Mouse (Mus musculus) ES-E14 (cell line): Measurements from ENCODE around the gene Ankrd40. TPM values are rescaled to one million over a fixed set of nuclear protein-coding genes. Genes with fewer than 3 reads are reported as not detected.

Source experiments
- DNase-seq: peaks from one replicate; pipeline ENCODE4 v3.0.0-alpha.2; 2013; ENCODE audit warnings: low read depth, low spot score
- H3K27ac ChIP-seq: 2 replicates; pipeline ENCODE4 v1.5.1; 2012; ENCODE audit warnings: low read depth, mild to moderate bottlenecking, low read length, moderate library complexity, mixed read lengths; ENCODE audit not compliant: poor library complexity, insufficient read depth, severe bottlenecking
- H3K36me3 ChIP-seq: 2 replicates; pipeline ENCODE4 v1.6.1; 2012; ENCODE audit warnings: mild to moderate bottlenecking, low read length, moderate library complexity, mixed read lengths; ENCODE audit not compliant: control insufficient read depth, poor library complexity, insufficient read depth, severe bottlenecking
- H3K4me1 ChIP-seq, 2 experiments: fragments of 150-350 bp in 1 of 2; sonication (generic) in 1 of 2; 2 replicates each; pipeline ENCODE4 v1.6.1; 2012; ENCODE audit warnings: low read length in 2 of 2, mild to moderate bottlenecking in 1 of 2, mixed read lengths in 1 of 2; ENCODE audit not compliant: control insufficient read depth in 2 of 2, insufficient read depth in 2 of 2, poor library complexity in 1 of 2
- H3K4me3 ChIP-seq, 2 experiments: fragments of 150-350 bp in 1 of 2; sonication (generic) in 1 of 2; 2 replicates each; pipeline ENCODE4 v1.5.1; 2012; ENCODE audit warnings: low read length in 2 of 2, low read depth in 1 of 2, mild to moderate bottlenecking in 1 of 2, mixed read lengths in 1 of 2; ENCODE audit not compliant: insufficient read depth in 1 of 2, poor library complexity in 1 of 2, severe bottlenecking in 1 of 2
- H3K9ac ChIP-seq: 2 replicates; pipeline ENCODE4 v1.6.1; 2012; ENCODE audit warnings: low read depth, mild to moderate bottlenecking, low read length, mixed read lengths; ENCODE audit not compliant: poor library complexity, insufficient read depth, severe bottlenecking
- H3K9me3 ChIP-seq: fragments of 150-350 bp; sonication (generic); 2 replicates; pipeline ENCODE4 v1.6.1; 2012; ENCODE audit warnings: low read depth, mild to moderate bottlenecking, low read length; ENCODE audit not compliant: control insufficient read depth, insufficient read depth
- CHD2 ChIP-seq: IDR thresholded peaks from 2 replicates; pipeline ENCODE4 v1.6.1; 2014; ENCODE audit warnings: mild to moderate bottlenecking, low read depth, low read length, inconsistent platforms
- HCFC1 ChIP-seq: IDR thresholded peaks from 2 replicates; pipeline ENCODE4 v1.6.1; 2012; ENCODE audit warnings: low read length, inconsistent platforms, borderline replicate concordance; ENCODE audit not compliant: insufficient read depth
- MAFK ChIP-seq: IDR thresholded peaks from 2 replicates; pipeline ENCODE4 v1.6.1; 2014; ENCODE audit warnings: mild to moderate bottlenecking, low read depth, low read length, inconsistent platforms; ENCODE audit not compliant: insufficient read depth
- ZC3H11A ChIP-seq: IDR thresholded peaks from 2 replicates; pipeline ENCODE4 v1.6.1; 2012; ENCODE audit warnings: low read depth, mild to moderate bottlenecking, inconsistent platforms, low read length, borderline replicate concordance
- ZNF384 ChIP-seq: IDR thresholded peaks from 2 replicates; pipeline ENCODE4 v1.6.1; 2012; ENCODE audit warnings: low read depth, low read length, inconsistent platforms
- in situ Hi-C, 2 experiments: fragments of 600-800 bp; cut with MboI; formaldehyde crosslinking; loops; one replicate each; pipeline ENCODE4 v1.15.1; 2025; ENCODE audit warnings: low sequenced_read_pairs in 2 of 2, inconsistent platforms in 1 of 2; ENCODE audit not compliant: unreplicated experiment in 2 of 2
- total RNA-seq: library from RNA; depleted of rRNA; stranded (reverse); fragments of 300-350 nt; gene quantifications from 2 replicates; pipeline ENCODE4 v1.2.3, GENCODE M21; 2012

Ankrd40 gene
- total RNA-seq, 1 experiment = 42.7 TPM

- TF ChIP-seq HCFC1 (no peak), CHD2 (no peak), ZC3H11A (no peak), MAFK (no peak), ZNF384 (no peak)
- Histone ChIP-seq H3K9me3 (no peaks in the 10 kb centered on the region), H3K9ac (no peak overlapping the region), H3K27ac (no peak overlapping the region), H3K36me3 (no peaks in the 10 kb centered on the region), H3K4me1 (peaks cover 0 to 9% of the 10 kb centered on the region in 2 experiments; a peak in 1 of 4 replicates), H3K4me3 (no peak overlapping the region)
- no peak for DNase-seq
- in situ Hi-C loops = no loop called here
Measured at GRCm38 (mm10) chr11:94355521-94356217, 27.9 kb downstream of the Ankrd40 start.

GRCm38 (mm10) chr11:94359168-94359567, 31.4 kb downstream of the Ankrd40 start:
- in situ Hi-C loops = no loop called here
- no peak overlapping the region for H3K4me3 ChIP-seq

DNA sequence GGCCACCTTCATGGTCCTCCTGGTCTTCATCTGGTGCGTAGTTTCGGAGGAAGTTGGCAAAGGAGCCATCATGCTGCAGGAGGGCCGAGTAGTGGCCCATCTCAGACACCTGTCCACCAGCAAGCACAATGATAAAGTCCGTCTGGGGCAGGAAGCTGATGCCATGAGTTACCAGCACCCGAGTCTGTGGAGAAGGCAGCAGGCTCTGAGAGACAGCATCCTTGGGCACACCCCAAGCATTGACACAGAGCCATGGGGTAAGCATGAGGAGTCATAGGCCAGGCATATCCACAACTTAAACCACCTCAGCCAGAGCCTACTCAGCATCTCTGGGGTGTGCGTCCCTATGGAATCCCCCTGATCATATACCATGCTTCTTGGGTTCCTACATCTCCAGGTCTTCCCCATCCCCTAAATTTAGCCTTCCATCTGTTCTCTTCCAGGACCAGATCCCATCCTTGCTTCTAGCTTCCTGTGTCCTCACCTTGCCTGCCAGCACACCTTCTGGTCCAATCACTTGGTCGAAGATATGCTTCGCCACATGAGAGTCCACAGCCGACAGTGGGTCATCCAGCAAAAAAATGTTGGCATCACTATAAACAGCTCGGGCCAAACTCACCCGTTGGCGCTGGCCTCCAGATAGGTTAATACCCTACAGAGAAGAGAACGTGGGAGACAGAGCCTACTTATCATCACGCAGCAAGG, 33.5 kb downstream of the Ankrd40 start:
- no peak overlapping the region for H3K27ac ChIP-seq
- H3K4me3 ChIP-seq = no peak overlapping the region
- DNase-seq = no peak
- no peaks in the 10 kb centered on the region for H3K9me3 ChIP-seq
- no peak for TF ChIP-seq ZNF384
- no peak for TF ChIP-seq MAFK
- no peak for TF ChIP-seq ZC3H11A
- in situ Hi-C loops = no loop called here
- H3K36me3 ChIP-seq = no peaks in the 10 kb centered on the region
- H3K4me1 ChIP-seq = peaks cover 0 to 2% of the 10 kb centered on the region in 2 experiments; a peak in 1 of 4 replicates
- H3K9ac ChIP-seq = no peak overlapping the region

More at GRCm38 (mm10) chr11:94359168-94359567, 31.4 kb downstream of the Ankrd40 start:
- TF ChIP-seq ZNF384 = no peak
- TF ChIP-seq MAFK = no peak
- no peak for TF ChIP-seq CHD2
- TF ChIP-seq ZC3H11A = no peak
- no peak for TF ChIP-seq HCFC1
- Histone ChIP-seq H3K36me3 (no peaks in the 10 kb centered on the region), H3K4me1 (peaks cover 0 to 2% of the 10 kb centered on the region in 2 experiments; a peak in 1 of 4 replicates), H3K9me3 (no peaks in the 10 kb centered on the region), H3K9ac (no peak overlapping the region), H3K27ac (no peak overlapping the region)
- DNase-seq = no peak

- no peak overlapping the region for H3K9ac ChIP-seq
- in situ Hi-C loops = no loop called here
- peaks cover 0 to 2% of the 10 kb centered on the region in 2 experiments; a peak in 1 of 4 replicates for H3K4me1 ChIP-seq
- H3K36me3 ChIP-seq = no peaks in the 10 kb centered on the region
- no peak for TF ChIP-seq ZC3H11A
- no peak for TF ChIP-seq HCFC1
- TF ChIP-seq MAFK = no peak
- TF ChIP-seq ZNF384 = no peak
- no peak for TF ChIP-seq CHD2
- DNase-seq = no peak
- H3K27ac ChIP-seq = no peak overlapping the region
- H3K9me3 ChIP-seq = no peaks in the 10 kb centered on the region
- H3K4me3 ChIP-seq = no peak overlapping the region
Measured at GRCm38 (mm10) chr11:94362101-94362500, 34.3 kb downstream of the Ankrd40 start.
